Mouse (Mus musculus) spleen, postnatal 10 days (tissue): ENCODE results near the gene Tnfsf12.
"Not testable (repeated sequence)": the region's sequence is repeated elsewhere in the genome, so short reads cannot be mapped to it uniquely, and the experiment has no call there.

Source experiments
- DNase-seq, 2 experiments: peaks; one replicate each; pipeline ENCODE4 v3.0.0; 2021 to 2022; ENCODE audit warnings: low spot score in 2 of 2

The Tnfsf12 gene

DNA sequence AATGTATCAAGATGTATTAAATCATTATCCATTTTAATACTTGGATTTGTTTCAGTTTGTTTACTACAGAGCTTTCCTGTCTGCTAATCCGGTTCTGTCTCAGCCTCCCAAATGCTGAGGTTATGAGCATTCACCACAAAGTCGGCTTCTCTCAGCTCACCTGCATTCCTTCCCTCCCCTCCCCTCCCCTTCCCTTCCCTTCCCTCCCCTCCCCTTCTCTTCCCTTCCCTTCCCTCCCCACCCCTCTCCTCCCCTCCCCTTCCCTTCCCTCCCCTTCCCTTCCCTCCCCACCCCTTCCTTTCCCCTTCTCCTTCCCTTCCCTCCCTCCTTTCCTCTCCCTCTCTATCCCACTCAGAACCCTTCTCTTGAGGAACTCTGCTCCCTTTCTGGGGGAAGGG, 9.0 kb upstream of the Tnfsf12 start:
- no peak for DNase-seq

DNA sequence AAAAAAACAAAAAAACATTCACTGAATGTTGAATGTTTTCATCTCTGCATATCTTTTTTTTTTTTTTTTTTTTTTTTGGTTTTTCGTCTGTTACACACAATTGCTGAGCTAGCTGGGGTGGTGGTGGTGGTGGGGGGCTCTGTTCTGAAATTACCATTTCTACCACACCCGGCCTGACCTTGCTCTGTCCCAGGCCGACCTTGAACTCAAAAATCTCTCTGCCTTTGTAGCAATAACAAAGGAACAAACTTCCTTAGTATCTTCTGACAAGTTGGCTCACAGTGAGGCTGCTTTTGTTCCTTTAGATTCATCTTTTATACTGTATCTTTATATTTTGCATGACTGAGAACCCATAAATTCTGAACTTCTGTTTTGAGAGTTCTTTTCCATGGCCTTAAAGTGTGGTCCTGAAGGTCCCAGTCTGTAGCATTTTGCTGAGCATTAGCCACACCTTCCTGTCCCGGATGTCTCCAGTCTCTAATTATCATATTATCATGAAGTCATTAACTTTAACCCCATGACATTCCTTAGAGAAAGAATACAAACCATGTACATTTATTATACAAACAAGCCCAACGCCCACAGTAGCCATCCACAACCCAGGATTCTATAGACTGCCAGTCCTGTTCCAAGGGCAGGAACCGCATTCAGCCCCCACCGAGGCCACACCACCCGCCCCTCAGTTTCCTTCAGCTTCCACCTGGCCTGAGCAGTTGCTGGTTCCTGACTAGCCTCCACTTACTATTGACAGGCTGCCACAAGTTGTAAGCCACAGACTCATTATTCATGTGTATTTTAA, 8.4 kb upstream of the Tnfsf12 start:
- DNase-seq = no peak

DNA sequence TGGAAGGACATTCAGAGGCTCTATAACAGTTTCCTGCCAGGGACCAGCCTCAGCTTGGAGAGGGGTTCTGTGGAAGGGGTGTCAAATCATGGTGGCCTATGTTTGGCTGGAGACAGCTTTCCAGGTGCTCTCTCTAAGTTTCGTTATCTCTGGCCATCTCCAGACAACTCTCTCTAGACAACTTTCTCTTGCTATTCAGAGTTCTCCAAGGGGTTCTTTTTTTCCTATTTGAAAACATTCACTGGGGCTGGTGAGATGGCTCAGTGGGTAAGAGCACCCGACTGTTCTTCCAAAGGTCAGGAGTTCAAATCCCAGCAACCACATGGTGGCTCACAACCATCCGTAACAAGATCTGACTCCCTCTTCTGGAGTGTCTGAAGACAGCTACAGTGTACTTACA, 7.7 kb upstream of the Tnfsf12 start:
- DNase-seq = not testable (repeated sequence)

DNA sequence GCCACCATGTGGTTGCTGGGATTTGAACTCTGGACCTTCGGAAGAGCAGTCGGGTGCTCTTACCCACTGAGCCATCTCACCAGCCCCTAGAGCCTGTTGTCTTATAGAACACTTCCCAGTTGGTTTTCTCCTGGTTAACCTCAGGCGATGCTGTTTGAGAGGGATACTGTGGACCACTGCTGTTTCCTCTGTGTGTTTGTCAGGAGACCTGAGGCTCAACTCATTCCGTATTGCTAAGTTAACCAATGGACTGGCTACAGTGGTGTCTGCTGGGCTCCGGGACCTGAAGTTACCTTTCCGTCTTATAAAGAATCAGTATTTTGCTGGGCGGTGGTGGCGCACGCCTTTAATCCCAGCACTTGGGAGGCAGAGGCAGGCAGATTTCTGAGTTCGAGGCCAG, 7.2 kb upstream of the Tnfsf12 start:
- DNase-seq = not testable (repeated sequence)

DNA sequence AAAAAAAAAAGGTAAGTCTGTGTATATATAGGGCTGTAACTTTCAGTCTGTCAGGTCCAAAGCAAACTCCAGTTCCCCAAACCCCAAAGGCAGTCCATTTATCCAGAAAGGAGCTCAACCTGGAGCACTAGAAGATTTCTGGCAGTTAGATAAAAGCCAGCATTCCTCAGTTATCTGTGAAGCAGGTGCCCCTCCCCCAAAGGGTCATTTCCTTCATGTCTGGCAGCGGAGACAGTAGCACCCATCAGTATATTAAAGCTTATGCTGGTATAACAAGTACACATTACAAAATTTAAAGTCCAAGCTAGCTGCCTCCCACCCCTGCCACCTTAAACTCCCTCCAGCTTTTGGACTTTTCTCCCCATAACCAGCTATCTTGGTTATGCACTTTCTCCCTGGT, 3.9 kb upstream of the Tnfsf12 start:
- no peak for DNase-seq

DNA sequence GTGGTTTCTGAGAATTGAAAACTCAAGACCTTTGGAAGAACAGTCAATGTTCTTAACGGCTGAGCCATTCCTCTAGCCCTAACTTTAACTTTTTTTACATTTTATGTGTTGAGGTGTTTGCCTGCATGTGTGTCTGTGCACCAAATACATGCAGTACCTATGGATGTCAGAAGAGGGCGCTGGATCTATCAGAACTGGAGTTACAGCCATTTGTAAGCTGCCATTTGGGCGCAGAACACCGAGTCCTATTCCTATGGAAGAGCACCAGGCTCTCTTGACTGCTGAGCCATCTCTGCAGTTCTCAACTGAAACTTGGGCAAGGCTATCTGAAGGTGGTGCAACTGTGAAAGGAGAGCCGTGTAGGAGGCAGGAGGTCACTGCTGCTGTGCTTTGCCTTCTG, 2.9 kb upstream of the Tnfsf12 start:
- DNase-seq = no peak

DNA sequence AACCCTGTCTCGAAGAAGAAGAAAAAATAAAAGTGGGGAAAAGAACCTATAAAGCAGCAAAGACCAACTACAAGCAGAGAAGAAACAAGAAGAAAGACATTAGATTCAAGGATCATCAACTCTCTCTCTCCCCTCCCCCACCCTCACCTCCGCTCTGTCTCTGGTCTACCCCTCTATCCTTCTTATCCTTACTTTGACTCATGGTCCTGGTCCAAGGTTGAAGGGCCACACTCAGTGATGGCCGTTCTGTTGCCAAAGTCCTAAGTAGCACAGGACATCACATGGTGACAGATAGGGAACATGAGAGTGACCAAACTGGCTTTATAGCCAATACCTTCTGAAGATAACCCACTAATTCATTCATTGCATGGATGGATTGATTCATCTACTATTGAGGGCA, 1.7 kb upstream of the Tnfsf12 start:
- DNase-seq = no peak

DNA sequence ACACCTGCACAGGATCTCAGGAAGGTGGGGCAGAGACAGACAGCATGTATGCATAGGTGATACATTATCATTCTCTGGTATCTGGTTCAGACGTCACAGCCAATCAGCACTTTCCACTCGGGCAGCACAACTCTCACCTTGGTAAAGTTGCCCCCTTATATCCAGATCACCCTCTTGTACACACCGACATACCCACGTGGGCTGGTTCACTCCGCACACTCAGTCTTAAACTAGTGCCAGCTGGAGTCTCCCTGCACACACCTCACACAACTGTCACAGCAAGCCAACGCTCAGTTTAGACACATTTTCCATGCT, 646 bp downstream of the Tnfsf12 start:
- DNase-seq = no peak

DNA sequence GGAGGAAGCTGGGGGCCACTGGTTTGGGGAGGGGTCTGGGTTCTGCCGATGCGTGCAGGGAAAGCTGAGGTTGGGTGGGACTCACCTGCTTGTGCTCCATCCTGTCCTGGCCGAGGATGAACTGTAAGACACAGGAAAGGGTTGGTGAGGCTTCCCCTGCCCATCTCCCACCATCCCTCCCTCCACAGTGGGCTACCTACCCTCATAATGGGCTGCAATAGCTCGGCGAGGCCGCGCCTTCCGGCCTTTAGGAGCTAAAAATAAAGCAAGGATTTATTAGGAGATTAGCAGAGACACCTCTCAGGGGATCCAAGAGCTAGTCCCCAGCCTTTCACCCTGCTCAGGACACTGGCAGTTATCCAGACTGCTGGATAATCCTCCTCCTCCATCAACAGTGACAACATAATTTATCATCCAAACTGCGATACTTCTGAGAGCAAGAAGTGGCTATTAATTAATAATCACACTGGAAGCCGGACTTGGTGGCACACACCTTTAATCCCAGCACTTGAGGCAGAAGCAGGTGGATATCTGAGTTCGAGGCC, 2.2 kb downstream of the Tnfsf12 start:
- DNase-seq = no peak

DNA sequence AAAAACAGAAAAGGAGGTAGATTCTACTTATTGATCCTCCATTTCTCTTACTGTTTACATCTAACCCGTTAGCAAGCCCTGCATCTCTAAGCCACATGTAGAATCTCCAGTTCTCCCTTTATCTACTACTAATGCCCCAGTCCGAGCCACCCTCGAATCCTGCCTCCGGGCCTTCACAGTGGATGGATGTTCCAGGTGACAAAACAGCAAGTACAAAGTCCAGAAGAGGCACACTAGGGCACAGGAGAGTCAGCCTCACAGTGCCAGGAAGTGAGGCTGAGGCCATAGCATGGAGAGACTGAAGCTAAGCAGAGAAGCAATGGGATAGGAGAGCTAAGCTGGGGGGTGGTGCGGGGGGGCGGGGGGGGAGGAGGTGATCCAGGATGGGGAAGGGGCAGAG, 2.8 kb downstream of the Tnfsf12 start:
- no peak for DNase-seq

DNA sequence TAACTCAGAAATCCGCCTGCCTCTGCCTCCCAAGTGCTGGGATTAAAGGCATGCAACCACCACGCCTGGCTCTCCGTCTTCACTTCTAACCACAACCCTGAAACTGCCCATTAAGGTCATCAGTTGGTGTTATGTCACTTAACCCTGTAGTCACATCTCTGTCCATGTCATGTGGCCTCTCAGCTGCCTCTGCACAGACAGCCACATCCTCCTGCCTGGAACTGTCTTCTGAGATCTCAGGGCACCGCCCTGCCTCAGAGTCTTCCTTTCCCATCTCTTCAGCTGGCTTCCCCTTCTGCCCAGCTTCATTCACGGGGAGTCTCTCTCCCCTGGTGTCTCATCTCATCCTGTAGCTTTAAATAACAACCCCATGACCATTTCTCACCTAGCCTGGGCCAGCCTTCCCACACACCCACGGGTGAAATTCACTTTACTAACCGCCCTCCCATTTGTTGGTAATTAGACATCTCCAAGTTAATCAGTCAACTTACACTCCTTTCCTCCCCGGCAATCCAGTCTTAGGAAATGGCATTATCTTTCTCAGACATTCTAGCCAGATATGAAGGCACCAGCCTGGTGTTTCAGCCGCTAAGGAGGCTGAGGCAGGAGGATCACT, 3.3 kb downstream of the Tnfsf12 start:
- DNase-seq = no peak

DNA sequence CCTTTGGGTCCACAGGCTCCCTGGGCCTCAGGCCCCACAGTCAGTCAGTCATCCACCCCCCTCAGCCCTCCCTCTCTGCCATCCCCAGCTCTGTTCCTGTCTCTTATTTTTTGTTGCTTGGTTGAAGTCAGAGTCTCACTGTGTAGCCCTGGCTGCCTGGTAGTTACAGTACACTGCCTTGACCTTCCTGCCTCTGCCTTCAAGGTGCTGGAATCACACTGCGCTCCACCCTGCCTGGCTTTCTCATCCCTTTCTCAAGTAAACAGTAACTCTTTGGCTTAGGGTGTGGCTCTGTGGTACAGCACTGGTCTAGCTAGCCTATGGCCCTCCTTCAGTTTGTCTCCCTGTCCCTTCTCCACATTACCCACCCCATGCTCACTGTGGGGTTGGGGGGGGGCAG, 5.8 kb downstream of the Tnfsf12 start:
- no peak for DNase-seq

DNA sequence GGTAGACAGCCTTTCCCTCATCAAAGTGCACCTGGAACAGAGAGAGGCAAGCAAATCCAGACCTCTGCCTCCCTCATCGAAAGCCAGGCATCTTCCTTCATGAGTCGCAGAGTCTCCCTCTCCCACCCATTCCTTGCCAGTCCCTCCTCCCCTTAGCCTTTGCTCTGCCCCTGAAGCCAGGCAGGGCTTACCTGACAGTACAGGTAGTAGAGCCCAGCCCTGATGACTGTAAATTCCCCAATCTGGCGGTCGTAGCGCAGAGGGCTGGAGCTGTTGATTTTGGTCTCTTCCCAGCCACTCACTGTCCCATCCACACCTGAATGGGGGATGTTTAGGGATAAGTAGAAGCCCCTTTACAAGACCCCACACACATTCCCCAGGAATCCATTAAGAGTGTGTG, 8.6 kb downstream of the Tnfsf12 start:
- no peak for DNase-seq

DNA sequence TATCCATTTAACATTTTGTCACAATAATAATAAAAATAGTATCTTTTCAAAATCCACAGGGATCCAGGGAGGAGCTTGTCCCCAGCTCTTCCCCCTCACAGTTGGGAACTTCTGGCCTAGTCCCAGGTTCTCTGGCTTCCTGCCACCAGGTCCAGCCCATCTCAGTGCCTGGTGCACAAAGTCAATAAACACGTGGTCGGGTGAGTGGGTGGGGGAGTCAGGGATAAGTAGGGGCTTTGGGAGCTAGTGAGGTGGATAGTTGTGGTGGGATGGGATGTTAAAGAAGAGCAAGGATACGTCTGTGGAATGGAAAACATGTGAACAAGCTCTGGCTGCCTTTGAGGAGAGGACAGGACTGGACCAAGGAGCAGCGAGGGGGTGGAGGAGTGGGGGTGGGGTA, 9.3 kb downstream of the Tnfsf12 start:
- no peak for DNase-seq

DNA sequence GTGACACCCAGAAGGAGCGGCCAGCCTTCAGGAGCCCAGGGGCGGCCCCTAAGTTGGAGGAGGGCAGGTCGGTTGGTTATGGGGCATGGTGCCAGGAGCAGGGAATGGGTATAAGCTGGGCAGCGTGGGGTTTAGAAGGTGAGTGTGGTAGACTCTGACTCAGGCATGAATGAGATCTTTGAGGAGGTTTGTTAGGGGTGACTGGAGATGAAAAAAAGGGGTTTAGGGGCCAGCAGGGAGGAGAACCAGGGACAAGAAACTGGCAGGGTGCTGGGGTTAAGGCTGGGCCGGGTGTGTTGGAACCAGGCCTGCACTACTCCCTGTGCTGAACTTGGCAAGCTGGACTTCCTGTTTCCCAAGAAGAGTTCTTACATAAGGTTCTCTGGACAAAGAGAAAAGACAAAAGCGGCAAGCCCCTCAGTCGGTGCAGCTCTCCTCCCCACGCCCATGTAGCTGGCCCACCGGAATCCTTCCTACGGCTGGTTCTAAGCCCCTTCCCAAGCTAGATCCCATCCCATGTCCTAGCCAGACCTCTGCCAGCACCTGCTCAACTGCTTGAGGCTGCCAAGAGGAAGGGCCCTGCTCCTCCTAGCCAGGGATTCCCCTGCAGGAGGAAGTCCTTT, 10.0 kb downstream of the Tnfsf12 start, which contains the start of gene Tnfsf13:
Tnfsf13 (minus strand) TSS at position 259 of the 623 bp plus-strand sequence.
- DNase-seq = peak in 1 of 2 experiments; percentile 45

DNA sequence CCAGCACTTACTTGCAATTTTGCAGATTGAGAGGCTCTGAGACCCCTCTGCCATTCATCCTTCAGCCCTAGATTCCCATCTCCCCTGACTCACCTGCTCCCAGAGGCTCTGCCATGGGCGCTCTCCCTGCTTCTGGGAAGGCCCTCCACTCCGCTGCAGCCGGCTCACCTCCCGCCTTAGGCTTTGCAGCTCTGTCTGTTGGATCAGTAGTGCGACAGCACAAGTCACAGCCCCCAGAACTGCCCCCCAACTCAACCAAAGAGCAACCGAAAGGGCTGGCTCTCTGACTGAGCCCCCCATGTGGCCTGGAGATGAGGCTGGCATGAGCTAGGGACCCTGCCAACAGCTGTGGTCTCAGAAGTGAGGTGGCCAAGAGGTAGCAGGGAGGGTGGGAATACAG, 10.7 kb downstream of the Tnfsf12 start:
- no peak for DNase-seq

DNA sequence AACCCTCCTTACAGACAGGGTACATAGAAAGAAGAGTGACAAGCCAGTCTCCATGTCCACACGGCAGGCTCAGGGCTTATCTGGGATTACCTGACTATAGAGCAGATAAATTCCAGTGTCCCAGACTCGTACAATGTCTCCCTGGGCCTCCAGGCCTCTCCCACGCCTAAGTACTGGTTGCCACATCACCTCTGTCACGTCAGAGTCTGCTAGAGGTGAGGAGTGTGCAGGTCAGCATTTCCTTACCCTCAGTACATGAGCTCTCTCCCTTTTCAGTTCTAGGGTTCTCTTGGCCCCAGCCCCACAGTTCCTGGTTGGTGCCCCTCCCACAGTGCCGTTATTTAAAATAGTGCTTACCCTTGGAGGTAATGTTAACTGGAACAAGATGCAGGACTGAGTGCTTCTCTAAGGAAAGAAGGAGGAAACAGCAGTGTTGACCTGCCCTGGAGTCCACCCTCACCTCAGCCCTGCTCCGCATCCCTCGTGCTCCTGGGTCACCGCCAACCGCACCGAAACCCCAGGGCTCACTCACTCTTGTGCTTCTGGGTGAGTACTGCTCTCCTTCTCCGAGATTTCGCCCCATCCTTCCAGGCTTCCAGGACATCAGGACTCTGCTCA, 11.4 kb downstream of the Tnfsf12 start:
- DNase-seq = no peak

DNA sequence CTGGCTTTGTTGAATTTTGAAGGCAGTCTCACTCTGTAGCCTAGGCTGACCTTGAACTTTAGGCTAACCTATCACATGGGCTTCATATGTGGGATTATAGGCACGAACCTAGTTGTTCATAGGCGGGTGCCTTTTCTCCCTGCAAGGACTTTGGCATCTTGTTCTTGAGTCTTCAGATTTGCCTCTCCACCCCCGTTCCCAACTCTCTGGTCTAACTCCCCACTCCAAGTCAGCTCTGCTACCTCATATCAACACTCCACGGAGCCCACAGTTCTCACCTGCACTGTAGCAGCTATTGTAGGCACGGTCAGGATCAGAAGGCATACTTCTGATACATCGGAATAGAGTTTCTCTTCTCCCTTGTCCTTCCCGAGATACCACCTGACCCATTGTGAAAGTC, 12.1 kb downstream of the Tnfsf12 start:
- DNase-seq = no peak

DNA sequence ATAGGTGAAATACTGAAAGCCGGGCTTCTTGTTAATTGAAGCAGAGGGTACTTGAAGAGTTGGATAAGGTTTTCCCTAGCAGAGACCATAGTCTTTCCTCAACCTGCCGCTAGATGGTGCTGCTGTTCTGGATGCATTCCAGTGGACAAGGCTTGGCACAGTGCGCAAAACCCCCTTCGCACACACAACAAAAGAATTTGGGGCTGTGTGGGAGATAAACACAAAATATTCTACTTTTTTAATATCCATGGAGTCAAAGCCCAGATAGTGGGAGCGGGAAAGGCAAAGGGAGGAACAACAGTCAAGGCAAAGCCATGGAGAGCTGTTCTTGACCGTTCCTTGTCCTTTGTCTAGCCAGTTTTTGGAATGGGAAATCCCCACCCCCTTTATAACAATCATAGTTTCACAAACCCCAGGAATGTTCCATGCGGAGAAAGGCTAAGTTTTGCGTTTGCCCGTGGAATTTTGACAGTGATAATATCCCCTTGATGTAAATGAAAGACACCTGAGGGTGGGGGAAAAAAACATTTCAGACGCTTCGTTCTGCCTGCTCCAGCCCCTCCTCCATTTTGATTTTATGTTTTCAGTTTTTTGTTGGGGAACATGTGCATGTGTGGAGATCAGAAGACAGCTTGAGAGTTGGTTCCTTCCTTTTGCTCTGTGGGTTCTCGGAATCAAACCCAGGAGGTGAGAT, 12.7 kb downstream of the Tnfsf12 start:
- DNase-seq = peak; percentile 86 to 93

DNA sequence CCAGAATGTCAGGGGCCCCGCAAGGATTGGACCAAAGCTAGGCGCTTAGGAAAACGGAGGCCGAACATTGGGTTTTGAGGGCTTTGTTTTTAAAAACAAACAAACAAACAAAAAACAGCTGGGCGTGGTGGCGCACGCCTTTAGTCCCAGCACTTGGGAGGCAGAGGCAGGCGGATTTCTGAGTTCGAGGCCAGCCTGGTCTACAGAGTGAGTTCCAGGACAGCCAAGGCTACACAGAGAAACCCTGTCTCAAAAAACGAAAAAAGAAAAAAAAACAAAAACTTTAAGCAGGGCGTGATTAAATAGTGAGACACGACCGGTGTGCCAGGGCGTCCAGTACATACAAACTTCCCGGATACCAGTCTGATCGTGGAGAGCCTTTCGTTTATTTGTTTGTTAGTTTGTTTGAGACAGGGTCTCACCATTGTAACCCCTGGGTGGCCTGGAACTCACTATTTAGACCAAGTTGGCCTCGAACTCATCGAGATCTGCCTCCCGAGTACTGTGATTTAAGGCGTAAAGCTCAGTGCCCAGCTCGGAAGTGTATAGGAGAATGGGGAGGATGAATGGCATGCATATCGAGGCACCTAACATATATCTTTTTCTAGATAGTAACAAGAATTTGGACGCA, 13.3 kb downstream of the Tnfsf12 start:
- peak in 1 of 2 experiments; percentile 30 for DNase-seq
